Mouse (Mus musculus): Measurements from ENCODE around the gene Palm3.

DNA sequence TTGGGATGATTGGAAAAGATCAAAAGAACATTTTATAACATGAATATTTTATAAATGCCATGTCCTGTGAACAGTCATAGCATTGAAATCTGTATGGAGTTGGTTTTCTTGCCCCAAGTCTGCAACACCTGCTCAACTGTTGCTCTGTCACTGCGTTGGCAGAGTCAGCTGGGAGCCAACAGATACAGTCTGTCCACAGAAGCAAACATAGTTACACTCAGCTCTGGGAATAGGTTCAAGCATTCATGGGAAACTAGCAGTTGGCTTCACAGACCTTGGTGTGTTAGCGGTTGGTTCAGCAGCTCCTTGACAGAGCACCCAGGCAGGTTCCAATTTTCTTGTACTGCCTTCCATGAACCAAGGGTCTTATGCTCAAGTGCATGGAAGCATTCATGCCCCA, 49.4 kb downstream of the Palm3 start:
- TF ChIP-seq CTCF (IDR thresholded peaks at IDR 0.05; ENCODE audit: borderline replicate concordance, control insufficient read depth, extremely low read depth, insufficient read depth, low read length, poor library complexity) (no peak), POLR2A (IDR thresholded peaks at IDR 0.05; ENCODE audit: control insufficient read depth, extremely low read depth, insufficient read depth, low read length, poor library complexity) (no peak)

All from thymus, adult 2 months (tissue).